Mouse (Mus musculus): Measurements from ENCODE around the gene Hba-a1. TPM values are rescaled to one million over a fixed set of nuclear protein-coding genes. Genes with fewer than 3 reads are reported as not detected.

Gene Hba-a1
- total RNA-seq, 2 experiments from 2014 or later = 1,892 to 5,977 TPM

Other genes with a start within 250 kb of the Hba-a1 start
- under 1 TPM; 0.10 to 0.32 TPM for gene Il9r, start 83.2 kb upstream of the Hba-a1 start, total RNA-seq (2021)
- 10 to 100 TPM; 13.1 to 18.5 TPM for gene Snrnp25, start 78.1 kb upstream of the Hba-a1 start, total RNA-seq (2021)
- gene Rhbdf1, start 61.2 kb upstream of the Hba-a1 start, total RNA-seq (2021) = 10 to 100 TPM; 22.8 to 28.8 TPM
- 10 to 100 TPM; 17.1 to 20.3 TPM for gene Mpg, start 57.0 kb upstream of the Hba-a1 start, total RNA-seq (2021)
- 10 to 100 TPM; 52.8 to 64.2 TPM for gene Nprl3, start 15.8 kb upstream of the Hba-a1 start, total RNA-seq (2021)
- not detected for gene Hba-x, start 7.1 kb upstream of the Hba-a1 start, total RNA-seq (2021)
- not detected for gene Hbq1b, start 3.5 kb downstream of the Hba-a1 start, total RNA-seq (2021)
- gene Hba-a2, start 13.0 kb downstream of the Hba-a1 start, total RNA-seq (2021) = 1,000 to 10,000 TPM; 1,371 to 4,495 TPM
- not detected for gene Hbq1a, start 16.6 kb downstream of the Hba-a1 start, total RNA-seq (2021)
- gene Sh3pxd2b, start 64.3 kb downstream of the Hba-a1 start, total RNA-seq (2021) = 10 to 100 TPM in 1 of 2 experiments, 1 to 10 TPM in 1; 9.8 to 11.2 TPM
- gene Ubtd2, start 171.9 kb downstream of the Hba-a1 start, total RNA-seq (2021) = 10 to 100 TPM; 13.4 TPM
- 1 to 10 TPM; 1.0 to 1.6 TPM for gene Efcab9, start 248.6 kb downstream of the Hba-a1 start, total RNA-seq (2021)
- 10 to 100 TPM in 1 of 2 experiments, 1 to 10 TPM in 1; 9.8 to 13.3 TPM for gene Stk10, start 249.8 kb downstream of the Hba-a1 start, total RNA-seq (2021)